Mouse (Mus musculus): ENCODE results near the gene Rapgef5. TPM values are rescaled to one million over a fixed set of nuclear protein-coding genes. Genes with fewer than 3 reads are reported as not detected.
A peak's percentile ranks its signal among the peaks of the same experiment; 100 is the strongest.

Rapgef5 gene
- polyA plus RNA-seq, 1 experiment from 2014 or later = 52.1 TPM

- H3K36me3 ChIP-seq (ENCODE audit: insufficient read depth, low read length) = no peaks in the 10 kb centered on the region
- no peak for ATAC-seq
- H3K27ac ChIP-seq (ENCODE audit: low read length) = no peak overlapping the region
- no peaks in the 10 kb centered on the region for H3K27me3 ChIP-seq (replicated peaks; ENCODE audit: insufficient read depth, low read length)
- no peak for DNase-seq (ENCODE audit: low spot score)
- no peaks in the 10 kb centered on the region for H3K9me3 ChIP-seq (ENCODE audit: low read length)
- H3K4me1 ChIP-seq (ENCODE audit: insufficient read depth, low read depth, low read length) = peaks cover 37% of the 10 kb centered on the region
- no peak overlapping the region for H3K4me2 ChIP-seq (replicated peaks; ENCODE audit: low read depth, low read length)
- no peak overlapping the region for H3K9ac ChIP-seq (replicated peaks; ENCODE audit: low read depth)
- no peak for TF ChIP-seq CTCF (IDR thresholded peaks at IDR 0.05)
- no peak for TF ChIP-seq EP300 (IDR thresholded peaks at IDR 0.05)
- no peak overlapping the region for H3K4me3 ChIP-seq (ENCODE audit: low read depth, low read length)
- 88% methylated on average over 2 of the region's 2 CpGs for WGBS
Measured at GRCm38 (mm10) chr12:117674511-117674910, 158.2 kb downstream of the Rapgef5 start.

GRCm38 (mm10) chr12:117676265-117676664 lies 160.0 kb downstream of the Rapgef5 start:
- ATAC-seq (no peak), DNase-seq (ENCODE audit: low spot score) (no peak)
- TF ChIP-seq EP300 (IDR thresholded peaks at IDR 0.05) (no peak), CTCF (IDR thresholded peaks at IDR 0.05) (no peak)
- Histone ChIP-seq H3K4me3 (ENCODE audit: low read depth, low read length) (no peak overlapping the region), H3K36me3 (ENCODE audit: insufficient read depth, low read length) (no peaks in the 10 kb centered on the region), H3K9me3 (ENCODE audit: low read length) (no peaks in the 10 kb centered on the region), H3K27me3 (replicated peaks; ENCODE audit: insufficient read depth, low read length) (no peaks in the 10 kb centered on the region), H3K4me2 (replicated peaks; ENCODE audit: low read depth, low read length) (no peak overlapping the region), H3K27ac (ENCODE audit: low read length) (no peak overlapping the region), H3K9ac (replicated peaks; ENCODE audit: low read depth) (no peak overlapping the region), H3K4me1 (ENCODE audit: insufficient read depth, low read depth, low read length) (peaks cover 43% of the 10 kb centered on the region)
- 78% methylated on average over 4 of the region's 4 CpGs for WGBS

GRCm38 (mm10) chr12:117678916-117679315 lies 162.6 kb downstream of the Rapgef5 start:
- H3K36me3 ChIP-seq (ENCODE audit: insufficient read depth, low read length) = no peaks in the 10 kb centered on the region
- H3K4me1 ChIP-seq (ENCODE audit: insufficient read depth, low read depth, low read length) = peaks cover 31% of the 10 kb centered on the region
- DNase-seq (ENCODE audit: low spot score) (no peak), ATAC-seq (no peak)
- H3K9ac ChIP-seq (replicated peaks; ENCODE audit: low read depth) = no peak overlapping the region
- no peak for TF ChIP-seq EP300 (IDR thresholded peaks at IDR 0.05)
- TF ChIP-seq CTCF (IDR thresholded peaks at IDR 0.05) = no peak
- no peak overlapping the region for H3K4me3 ChIP-seq (ENCODE audit: low read depth, low read length)
- H3K9me3 ChIP-seq (ENCODE audit: low read length) = no peaks in the 10 kb centered on the region
- H3K4me2 ChIP-seq (replicated peaks; ENCODE audit: low read depth, low read length) = no peak overlapping the region
- no peaks in the 10 kb centered on the region for H3K27me3 ChIP-seq (replicated peaks; ENCODE audit: insufficient read depth, low read length)
- WGBS = 59% methylated on average over 3 of the region's 3 CpGs
- H3K27ac ChIP-seq (ENCODE audit: low read length) = no peak overlapping the region

- Histone ChIP-seq H3K9ac (replicated peaks; ENCODE audit: low read depth) (no peak overlapping the region), H3K27ac (ENCODE audit: low read length) (0 out of 2 replicates have a peak overlapping the region, but pooled peaks have one; percentile 14), H3K4me3 (ENCODE audit: low read depth, low read length) (no peak overlapping the region), H3K4me2 (replicated peaks; ENCODE audit: low read depth, low read length) (no peak overlapping the region), H3K27me3 (replicated peaks; ENCODE audit: insufficient read depth, low read length) (no peaks in the 10 kb centered on the region), H3K4me1 (ENCODE audit: insufficient read depth, low read depth, low read length) (peaks cover 24% of the 10 kb centered on the region), H3K36me3 (ENCODE audit: insufficient read depth, low read length) (no peaks in the 10 kb centered on the region), H3K9me3 (ENCODE audit: low read length) (no peaks in the 10 kb centered on the region)
- ATAC-seq (0 out of 2 replicates have a peak, but pooled peaks have one; percentile 9), DNase-seq (ENCODE audit: low spot score) (no peak)
- TF ChIP-seq CTCF (IDR thresholded peaks at IDR 0.05) (no peak), EP300 (IDR thresholded peaks at IDR 0.05) (no peak)
- 45% methylated on average over 4 of the region's 4 CpGs for WGBS
Measured at GRCm38 (mm10) chr12:117679795-117680194, 163.5 kb downstream of the Rapgef5 start.

- no peaks in the 10 kb centered on the region for H3K9me3 ChIP-seq (ENCODE audit: low read length)
- no peak for TF ChIP-seq CTCF (IDR thresholded peaks at IDR 0.05)
- TF ChIP-seq EP300 (IDR thresholded peaks at IDR 0.05) = no peak
- DNase-seq (ENCODE audit: low spot score) (no peak), ATAC-seq (peak; percentile 24; the same call in 1 of the 2 replicates)
- no peaks in the 10 kb centered on the region for H3K27me3 ChIP-seq (replicated peaks; ENCODE audit: insufficient read depth, low read length)
- peaks cover 19% of the 10 kb centered on the region; the same call in 1 of the 2 replicates for H3K4me1 ChIP-seq (ENCODE audit: insufficient read depth, low read depth, low read length)
- H3K4me2 ChIP-seq (replicated peaks; ENCODE audit: low read depth, low read length) = no peak overlapping the region
- H3K4me3 ChIP-seq (ENCODE audit: low read depth, low read length) = no peak overlapping the region
- no peak overlapping the region for H3K9ac ChIP-seq (replicated peaks; ENCODE audit: low read depth)
- no peak overlapping the region for H3K27ac ChIP-seq (ENCODE audit: low read length)
- H3K36me3 ChIP-seq (ENCODE audit: insufficient read depth, low read length) = no peaks in the 10 kb centered on the region
- 73% methylated on average over 4 of the region's 4 CpGs for WGBS
Measured at GRCm38 (mm10) chr12:117681273-117681672, 165.0 kb downstream of the Rapgef5 start.

GRCm38 (mm10) chr12:117683377-117683776 lies 167.1 kb downstream of the Rapgef5 start:
- H3K9ac ChIP-seq (replicated peaks; ENCODE audit: low read depth) = no peak overlapping the region
- no peaks in the 10 kb centered on the region for H3K27me3 ChIP-seq (replicated peaks; ENCODE audit: insufficient read depth, low read length)
- no peaks in the 10 kb centered on the region for H3K36me3 ChIP-seq (ENCODE audit: insufficient read depth, low read length)
- peaks cover 18% of the 10 kb centered on the region; the same call in 1 of the 2 replicates for H3K4me1 ChIP-seq (ENCODE audit: insufficient read depth, low read depth, low read length)
- no peak for DNase-seq (ENCODE audit: low spot score)
- no peaks in the 10 kb centered on the region for H3K9me3 ChIP-seq (ENCODE audit: low read length)
- H3K4me3 ChIP-seq (ENCODE audit: low read depth, low read length) = no peak overlapping the region
- 70% methylated on average over 2 of the region's 2 CpGs for WGBS
- no peak overlapping the region for H3K27ac ChIP-seq (ENCODE audit: low read length)
- ATAC-seq = no peak
- TF ChIP-seq CTCF (IDR thresholded peaks at IDR 0.05) (no peak), EP300 (IDR thresholded peaks at IDR 0.05) (no peak)
- no peak overlapping the region for H3K4me2 ChIP-seq (replicated peaks; ENCODE audit: low read depth, low read length)

GRCm38 (mm10) chr12:117683984-117684383 lies 167.7 kb downstream of the Rapgef5 start:
- Histone ChIP-seq H3K27ac (ENCODE audit: low read length) (no peak overlapping the region), H3K36me3 (ENCODE audit: insufficient read depth, low read length) (no peaks in the 10 kb centered on the region), H3K27me3 (replicated peaks; ENCODE audit: insufficient read depth, low read length) (no peaks in the 10 kb centered on the region), H3K9me3 (ENCODE audit: low read length) (no peaks in the 10 kb centered on the region), H3K4me3 (ENCODE audit: low read depth, low read length) (no peak overlapping the region), H3K4me1 (ENCODE audit: insufficient read depth, low read depth, low read length) (peaks cover 21% of the 10 kb centered on the region; the same call in 1 of the 2 replicates), H3K4me2 (replicated peaks; ENCODE audit: low read depth, low read length) (no peak overlapping the region), H3K9ac (replicated peaks; ENCODE audit: low read depth) (no peak overlapping the region)
- no peak for DNase-seq (ENCODE audit: low spot score)
- no peak for ATAC-seq
- 70% methylated on average over 3 of the region's 3 CpGs for WGBS
- TF ChIP-seq CTCF (IDR thresholded peaks at IDR 0.05) = no peak
- no peak for TF ChIP-seq EP300 (IDR thresholded peaks at IDR 0.05)

All from lung, postnatal 0 days (tissue).